Mouse (Mus musculus) subcutaneous adipose tissue, adult 2 months (tissue): ENCODE measurements around the gene Larp4. TPM values are rescaled to one million over a fixed set of nuclear protein-coding genes. Genes with fewer than 3 reads are reported as not detected.

Source experiments
- polyA plus RNA-seq: library from polyadenylated mRNA; depleted of rRNA; stranded (reverse); fragments of >200 nt; gene quantifications from 2 replicates; pipeline ENCODE4 v1.2.3, GENCODE M21; 2012; ENCODE audit warnings: low replicate concordance; rRNA removed

Gene Larp4
- 49.6 and 64.4 TPM in 2 replicates for polyA plus RNA-seq

GRCm38 (mm10) chr15:99969765-99970164 lies at the start of gene Larp4:
Gene Larp4 (plus strand): TSS chr15:99970065.

GRCm38 (mm10) chr15:99966961-99967360 lies 2.9 kb upstream of the Larp4 start, which contains the start of gene Fam186a:
Gene Fam186a (minus strand): TSS chr15:99967061.

GRCm38 (mm10) chr15:100038470-100038971 lies 68.7 kb downstream of the Larp4 start, which contains the start of gene Dip2b:
Gene Dip2b (plus strand): TSS chr15:100038664.

Other genes starting within 250 kb of the Larp4 start
- 201 and 238 TPM in 2 replicates for gene Cox14, start 244.4 kb upstream of the Larp4 start, polyA plus RNA-seq
- gene Cers5, start 197.2 kb upstream of the Larp4 start, polyA plus RNA-seq, result 50.3 and 52.2 TPM in 2 replicates
- gene Lima1, start 94.6 kb upstream of the Larp4 start, polyA plus RNA-seq, result 28.0 and 54.6 TPM in 2 replicates
- gene Fam186a, start 3.0 kb upstream of the Larp4 start, polyA plus RNA-seq, result 0.13 and 0.34 TPM in 2 replicates
- gene Dip2b, start 68.6 kb downstream of the Larp4 start, polyA plus RNA-seq, result 9.6 and 12.4 TPM in 2 replicates